Mouse (Mus musculus) kidney, adult 9 months (tissue): ENCODE measurements at regions not wholly inside any gene's neighbourhood (a gene's known extent, or its start where the extent isn't known, plus 50 kb on each side); places are given as distances from the start of the nearest gene placed in this dataset.

Experiments
- DNase-seq: peaks from one replicate; pipeline ENCODE4 v3.0.0; 2022

DNA sequence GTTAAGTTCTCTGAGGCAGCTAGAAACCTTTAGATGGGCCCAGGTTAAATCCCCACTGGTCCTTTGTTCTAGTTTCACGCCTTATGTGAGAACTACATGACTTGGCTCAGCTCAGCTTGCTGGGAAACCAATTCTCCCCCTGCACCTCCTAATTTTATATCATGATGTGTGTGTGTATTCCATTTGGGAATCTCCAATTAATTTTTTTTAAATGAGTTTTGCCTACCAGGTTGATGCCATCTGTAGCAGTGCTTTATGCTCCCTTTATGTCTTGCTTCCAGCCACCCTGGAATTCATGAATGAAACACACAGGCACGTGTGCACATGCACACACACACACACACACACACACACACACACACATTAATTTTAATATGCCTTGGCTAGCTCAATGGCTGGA lies 180.0 kb upstream of the Gli3 start:
- DNase-seq, result no peak

DNA sequence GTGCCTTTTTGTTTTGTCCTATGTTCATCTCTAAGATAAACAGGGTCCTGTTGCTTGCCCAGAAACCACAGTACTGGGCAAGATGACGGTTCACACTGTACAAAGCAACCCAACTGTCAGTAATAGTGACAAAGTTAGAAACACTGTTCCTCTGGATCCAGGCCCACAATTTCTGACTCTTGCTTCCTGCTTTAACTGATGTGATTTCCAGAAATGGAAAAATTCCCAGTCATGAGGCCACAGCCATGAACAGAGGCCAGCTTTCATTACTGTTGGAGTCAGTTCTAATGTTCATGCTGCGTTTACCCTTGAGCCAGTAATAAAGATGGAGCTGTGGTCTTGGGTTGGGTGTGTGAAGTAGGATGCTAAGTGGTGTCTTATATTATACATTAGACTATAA lies 164.6 kb upstream of the Gli3 start:
- no peak for DNase-seq

DNA sequence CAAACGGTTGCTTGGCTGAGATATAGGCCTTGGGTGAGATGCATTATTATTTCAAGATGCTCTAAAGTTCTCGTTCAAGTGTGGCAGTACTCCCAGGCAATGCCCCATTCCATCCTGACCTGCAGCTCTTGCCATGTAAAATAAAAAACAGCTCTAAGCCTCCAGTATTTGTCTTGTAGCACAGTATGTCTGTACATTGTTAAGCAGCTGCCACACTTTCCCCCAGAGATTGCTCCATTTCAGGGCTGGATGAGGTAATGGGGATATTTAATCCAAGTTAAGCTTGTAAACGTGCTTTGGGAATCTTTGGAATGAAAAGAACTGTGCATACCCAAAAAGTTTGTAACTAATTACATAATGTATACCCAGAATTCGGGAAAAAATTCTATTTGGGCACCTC lies 137.6 kb upstream of the Gli3 start:
- no peak for DNase-seq

DNA sequence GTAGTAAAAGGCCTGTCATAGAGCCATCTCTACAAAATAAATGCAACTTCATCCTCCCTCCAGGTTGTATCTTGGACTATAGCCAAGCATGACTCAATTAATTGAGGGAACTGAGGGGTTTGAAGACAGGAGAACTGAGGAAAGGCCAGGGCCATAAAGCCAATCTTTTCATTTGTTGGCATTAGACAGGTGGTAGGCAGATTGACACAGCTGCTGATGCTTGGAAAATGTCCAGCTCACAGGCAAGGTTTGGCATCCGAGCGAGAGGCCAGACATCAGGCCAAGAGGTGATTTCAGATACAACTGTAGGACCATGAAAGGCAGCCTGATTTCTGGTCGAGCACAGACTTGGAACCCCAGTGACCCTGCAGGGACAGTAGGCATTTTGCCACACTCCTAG lies 136.9 kb upstream of the Gli3 start:
- no peak for DNase-seq

DNA sequence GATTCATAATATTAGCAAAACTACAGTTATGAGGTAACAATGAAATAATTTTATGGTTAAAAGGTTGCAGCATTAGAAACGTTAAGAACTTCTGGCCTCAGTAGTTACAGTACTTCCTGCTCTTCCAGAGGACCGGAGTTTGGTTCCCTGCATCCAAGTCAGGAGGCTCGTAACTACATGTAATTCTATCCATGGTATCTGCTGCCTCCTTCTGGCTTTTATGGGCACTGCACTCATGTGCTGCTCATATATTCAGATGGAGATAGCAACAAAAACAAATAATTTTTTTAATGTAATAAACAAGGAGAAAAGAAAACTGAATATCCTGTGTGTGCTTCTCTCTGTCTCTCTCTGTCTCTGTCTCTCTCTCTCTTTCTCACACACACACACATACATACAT lies 133.5 kb upstream of the Gli3 start:
- peak; percentile 2 for DNase-seq

DNA sequence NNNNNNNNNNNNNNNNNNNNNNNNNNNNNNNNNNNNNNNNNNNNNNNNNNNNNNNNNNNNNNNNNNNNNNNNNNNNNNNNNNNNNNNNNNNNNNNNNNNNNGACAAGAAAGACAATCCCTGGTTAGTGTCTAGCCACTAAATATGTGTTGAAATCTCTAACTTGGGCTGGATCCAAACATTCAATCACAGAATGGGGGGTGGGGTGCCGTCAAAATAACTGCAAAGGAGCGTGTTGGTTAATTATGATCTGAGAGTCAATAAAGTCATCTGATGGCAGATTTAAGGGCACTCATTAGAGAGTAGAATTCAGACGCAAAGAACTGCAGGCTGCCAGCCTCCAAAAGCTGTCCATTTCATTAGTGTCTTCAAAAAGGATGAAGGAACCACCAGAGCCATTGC lies 119.6 kb upstream of the Gli3 start:
- no peak for DNase-seq

DNA sequence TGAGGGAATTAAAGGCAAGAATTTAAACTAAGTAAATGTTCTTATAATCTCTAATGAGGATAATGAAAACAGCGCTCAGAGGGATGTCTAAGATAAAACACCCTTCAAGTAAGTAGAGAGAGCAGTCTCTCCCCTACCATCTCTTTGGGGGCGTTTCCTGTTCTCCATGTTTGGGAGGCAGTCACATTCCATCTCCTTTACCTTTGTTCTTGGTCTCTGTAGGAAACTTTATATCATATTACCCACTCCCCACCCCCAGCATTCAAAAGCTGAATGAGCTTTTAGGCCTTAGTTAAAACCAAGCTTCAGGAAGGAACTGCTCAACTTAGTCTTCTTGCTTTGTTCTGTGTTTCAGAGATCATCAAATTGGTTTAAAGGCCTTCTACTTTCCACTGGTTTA lies 116.2 kb upstream of the Gli3 start:
- no peak for DNase-seq

DNA sequence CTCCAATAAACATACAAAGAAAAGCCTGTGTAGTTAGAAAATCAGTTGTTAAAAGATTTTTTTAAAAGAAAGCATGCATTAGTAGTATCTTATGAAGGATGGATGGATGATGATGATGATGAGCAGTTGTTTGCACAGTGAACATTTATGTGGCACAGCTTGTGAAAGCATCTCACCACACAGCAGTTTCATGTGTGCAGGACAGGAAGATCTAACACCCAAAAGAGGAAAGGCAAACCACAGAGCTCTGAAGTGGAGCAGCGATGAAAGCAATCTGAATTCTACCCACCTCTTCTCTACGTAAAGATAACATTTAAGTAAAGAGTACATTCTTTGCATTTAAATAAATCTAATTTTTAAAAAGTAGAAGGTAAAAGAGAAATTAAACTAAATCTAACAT lies 96.6 kb upstream of the Gli3 start:
- DNase-seq, result no peak

DNA sequence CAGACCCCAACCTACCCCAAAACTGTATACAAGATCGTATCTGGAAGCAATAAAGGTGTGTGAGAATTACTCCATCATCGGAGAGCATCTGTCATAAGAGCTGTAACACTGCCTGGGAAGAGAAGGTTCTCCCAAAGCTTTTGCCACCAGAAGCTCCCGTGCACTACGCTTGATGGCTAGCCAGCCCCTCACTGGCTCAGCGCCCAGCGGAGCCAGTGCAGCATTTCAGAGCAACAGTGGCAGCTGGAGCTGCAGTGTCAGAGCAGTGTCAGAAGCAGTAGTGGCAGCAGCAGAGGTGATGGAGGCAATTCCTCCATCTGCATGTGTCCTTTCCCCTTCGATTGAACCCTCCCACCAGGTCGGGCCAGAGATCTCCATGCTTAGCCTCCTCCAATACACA lies 83.0 kb upstream of the Gli3 start:
- no peak for DNase-seq

DNA sequence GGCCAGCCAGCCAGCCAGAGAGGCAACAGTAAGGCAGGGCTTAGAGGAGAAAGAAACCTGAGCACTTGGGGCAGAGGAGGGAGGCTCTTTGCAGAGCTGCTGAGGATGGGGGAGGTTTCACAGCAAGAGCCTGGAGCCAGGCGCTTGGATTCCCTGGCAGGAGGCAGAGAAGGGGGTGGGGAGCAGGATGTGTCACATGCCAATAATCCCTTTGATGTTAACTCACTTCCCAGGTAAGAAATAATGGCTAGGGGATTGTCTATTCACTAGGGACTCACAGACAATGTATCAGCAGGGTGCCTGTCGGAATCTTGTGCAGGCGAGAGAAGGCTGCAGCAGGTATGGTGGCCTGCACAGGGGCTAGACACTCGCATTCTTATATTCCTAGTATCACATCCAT lies 67.8 kb upstream of the Gli3 start:
- DNase-seq, result no peak

DNA sequence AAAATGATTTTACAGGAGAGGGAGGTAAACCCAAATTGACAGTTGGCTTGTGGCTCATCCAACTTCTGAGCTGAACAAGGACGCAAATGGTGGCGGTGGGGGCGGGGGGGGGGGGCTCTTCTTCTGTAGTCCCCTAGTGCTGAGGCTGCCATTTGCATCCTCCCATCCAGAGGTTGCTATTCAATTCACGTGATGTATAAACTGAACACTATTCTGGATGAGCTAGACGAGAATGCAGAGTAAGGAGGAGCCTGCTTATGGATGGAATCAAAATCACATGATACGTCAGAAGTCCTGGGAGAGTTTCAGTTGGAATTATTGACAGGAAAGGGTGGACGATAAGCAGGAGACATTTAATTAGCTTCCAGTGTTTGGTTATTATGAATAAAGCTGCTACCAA lies 67.3 kb upstream of the Gli3 start:
- DNase-seq, result no peak

DNA sequence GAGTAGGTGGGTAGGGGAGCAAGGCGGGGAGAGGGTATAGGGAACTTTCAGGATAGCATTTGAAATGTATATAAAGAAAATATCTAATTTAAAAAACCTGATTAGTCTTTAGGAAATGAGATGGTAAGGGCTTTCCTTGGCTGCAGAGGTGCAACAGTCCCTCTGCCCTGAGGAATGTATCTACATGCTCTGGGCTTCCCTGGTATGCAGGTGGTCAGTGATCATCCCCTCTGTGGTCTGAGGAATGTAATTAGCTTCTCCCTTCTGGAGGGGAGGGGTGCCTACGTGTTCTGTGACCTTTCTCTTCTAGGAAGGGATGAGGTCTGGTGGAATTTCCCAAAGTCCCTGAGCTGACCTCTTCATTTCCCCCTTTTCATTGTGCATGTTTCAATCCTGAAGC lies 64.4 kb upstream of the Gli3 start:
- no peak for DNase-seq
